Mouse (Mus musculus) CD8-positive naive resting alpha-beta T cell, adult 57 days (primary cell): ENCODE data around the gene Acaa1a. TPM values are rescaled to one million over a fixed set of nuclear protein-coding genes. Genes with fewer than 3 reads are reported as not detected.

Experiments used
- total RNA-seq: library from RNA; stranded (reverse); gene quantifications from one replicate; pipeline ENCODE4 v1.2.4, GENCODE M21; 2023

The Acaa1a gene
- total RNA-seq = 58.3 TPM

DNA sequence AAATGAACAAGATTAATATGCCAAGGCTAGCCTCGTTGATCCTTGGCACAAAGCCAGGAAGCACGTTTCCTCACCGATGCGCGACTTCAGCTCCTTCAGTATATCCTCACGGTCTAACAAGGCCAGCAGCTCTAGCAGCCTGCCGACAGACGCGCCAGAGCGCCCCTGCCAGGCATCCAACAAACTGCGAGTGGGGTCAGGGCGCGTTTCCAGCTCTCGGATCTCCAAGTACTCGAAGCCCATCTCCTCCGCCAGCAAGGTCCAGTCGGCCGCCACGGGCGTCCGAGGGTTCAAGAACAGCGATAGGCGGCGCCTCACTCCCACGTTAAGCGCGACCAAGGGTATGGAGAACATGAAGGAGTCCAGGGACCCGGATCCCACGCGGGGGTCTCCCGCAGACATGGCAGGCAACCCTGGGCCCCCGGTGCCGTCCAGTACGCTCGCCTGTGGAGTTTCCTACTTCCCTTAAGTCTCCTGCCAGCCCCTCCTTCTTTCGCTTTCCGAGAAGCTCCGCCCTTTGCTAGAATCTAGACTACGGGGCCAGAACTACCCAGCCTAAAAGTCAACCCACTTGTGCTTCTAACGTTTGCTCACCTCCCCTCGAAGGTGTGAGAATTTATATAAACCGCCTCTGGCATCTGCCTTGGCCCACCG lies at the start of gene Acaa1a:
Gene Acaa1a, plus strand, starts transcription at position 119 of the 654 bp plus-strand sequence.

DNA sequence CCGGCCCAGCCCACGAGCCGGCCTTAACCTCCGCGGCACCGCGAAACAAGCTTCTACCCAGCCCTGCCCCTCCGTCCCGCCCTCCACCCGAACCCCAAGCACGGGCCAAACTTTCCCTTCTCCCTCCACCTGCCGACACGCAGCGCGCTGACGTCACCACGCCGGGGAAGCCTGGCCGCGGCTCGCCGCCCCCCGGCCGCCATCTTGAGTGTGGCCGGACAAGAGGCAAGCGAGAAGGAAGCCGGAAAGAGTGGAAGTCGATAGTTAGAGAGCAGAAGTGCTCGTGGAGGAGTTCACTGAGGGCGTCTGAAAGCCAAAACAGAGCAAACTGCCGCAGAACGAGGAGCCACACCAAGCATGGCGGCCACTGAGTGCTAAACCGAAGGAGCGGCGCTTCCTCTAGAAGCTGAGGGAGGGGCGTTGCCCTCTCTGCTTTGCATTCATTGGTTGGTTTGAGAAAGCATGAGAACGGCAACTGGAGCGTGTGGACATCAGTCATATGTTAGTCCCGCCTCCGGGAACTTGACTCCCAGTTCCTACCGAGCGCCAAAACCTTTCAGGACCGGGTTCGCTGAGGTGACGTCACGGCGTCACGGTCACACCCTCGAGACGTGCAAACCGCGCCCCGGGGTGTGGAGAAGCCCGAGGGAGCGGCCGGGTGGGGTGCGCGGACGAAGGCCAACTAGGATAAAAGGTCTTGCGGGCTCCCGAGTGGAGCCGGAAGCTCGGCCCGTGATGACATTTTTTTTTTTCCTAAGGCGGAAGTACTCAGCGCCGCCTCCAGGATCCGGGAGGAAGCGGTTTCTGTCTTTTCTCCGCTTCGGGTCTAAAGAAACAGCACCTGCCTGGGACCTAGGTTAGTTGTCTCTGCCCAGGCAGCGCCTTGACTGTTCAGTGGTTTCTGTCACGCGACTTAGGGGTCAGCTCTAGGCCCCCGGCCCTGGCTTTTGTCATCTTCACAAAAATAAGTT lies 16.9 kb upstream of the Acaa1a start, which contains the start of gene Oxsr1:
Gene Oxsr1, minus strand, starts transcription at position 139 of the 971 bp plus-strand sequence.

DNA sequence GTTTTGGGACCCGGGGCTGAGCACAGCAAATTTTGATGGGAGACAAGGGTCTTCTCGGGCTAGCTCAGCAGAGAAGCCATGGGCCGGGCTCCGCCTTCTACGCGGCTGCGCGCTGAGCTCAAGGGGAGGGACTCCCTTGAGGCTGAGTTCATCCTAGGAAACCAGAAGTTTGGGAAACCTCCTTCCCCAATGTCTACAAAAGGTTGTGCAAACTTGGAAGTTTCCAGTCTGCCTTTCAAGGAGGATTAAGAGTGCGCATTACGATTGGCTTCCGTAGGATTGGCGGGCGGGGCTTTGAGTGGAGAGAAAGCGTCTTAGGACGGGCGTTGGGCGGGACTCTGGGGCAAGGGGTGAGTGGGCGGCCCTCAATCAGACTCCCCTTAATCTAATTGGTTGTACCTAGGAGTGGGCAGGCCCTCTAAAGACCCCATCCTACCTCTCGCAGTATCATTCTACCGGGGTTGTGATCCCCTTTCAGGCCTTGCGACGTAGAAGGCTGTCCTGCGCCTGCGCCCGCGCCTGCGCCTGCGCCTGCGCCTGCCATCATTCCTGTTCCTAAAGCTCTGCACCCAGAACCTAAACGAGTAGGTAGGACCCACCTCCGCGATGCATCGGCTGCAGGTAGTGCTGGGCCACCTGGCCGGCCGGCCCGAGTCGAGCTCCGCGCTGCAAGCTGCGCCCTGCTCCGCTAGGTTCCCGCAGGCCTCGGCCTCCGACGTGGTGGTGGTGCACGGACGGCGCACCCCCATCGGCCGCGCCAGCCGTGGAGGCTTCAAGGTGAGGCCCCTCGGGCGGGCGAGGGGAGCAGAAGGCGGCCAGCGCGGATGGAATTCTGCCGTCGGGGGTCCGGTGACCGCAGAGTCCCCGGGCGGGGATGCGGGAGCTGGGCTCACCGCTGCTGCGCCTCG lies 1.7 kb downstream of the Acaa1a start, which contains the start of gene Myd88:
Gene Myd88, minus strand, starts transcription at position 503 of the 908 bp plus-strand sequence.

DNA sequence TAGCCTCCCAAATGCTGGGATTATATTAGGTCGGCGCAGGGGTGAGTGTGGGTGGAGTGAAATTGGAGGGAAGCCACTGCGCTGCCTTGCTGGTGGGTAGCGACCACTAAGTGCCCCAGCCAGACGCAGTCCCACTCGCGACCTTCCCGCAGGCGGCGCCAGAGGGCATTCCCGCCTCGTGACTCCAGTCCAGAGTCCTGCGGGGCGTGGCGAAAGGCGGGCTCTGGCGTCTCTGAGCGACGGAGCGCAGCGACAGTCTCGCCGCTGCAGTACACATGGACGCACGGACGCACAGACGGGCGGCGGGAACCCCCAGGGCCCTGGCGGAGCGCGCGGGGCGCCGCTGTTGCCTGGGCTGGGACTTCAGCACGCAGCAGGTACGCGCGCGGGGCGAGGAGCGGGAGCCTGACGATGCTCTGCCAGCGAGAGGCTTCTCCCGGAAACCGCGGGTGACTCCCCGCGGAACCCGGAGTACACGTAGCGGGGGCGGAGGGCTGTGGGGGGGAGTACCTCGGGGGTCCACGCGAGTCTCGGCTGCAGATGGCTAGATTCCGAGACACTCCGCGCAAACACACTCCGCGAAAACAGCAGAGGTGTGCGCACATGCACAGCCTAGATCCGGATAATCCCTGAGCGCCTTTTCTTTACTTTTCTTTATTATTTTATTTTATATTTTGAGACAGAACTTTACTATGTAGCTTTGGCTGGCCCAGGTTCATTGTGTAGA lies 18.0 kb downstream of the Acaa1a start, which contains the start of gene Xylb:
Gene Xylb, plus strand, starts transcription at position 51 of the 727 bp plus-strand sequence.

DNA sequence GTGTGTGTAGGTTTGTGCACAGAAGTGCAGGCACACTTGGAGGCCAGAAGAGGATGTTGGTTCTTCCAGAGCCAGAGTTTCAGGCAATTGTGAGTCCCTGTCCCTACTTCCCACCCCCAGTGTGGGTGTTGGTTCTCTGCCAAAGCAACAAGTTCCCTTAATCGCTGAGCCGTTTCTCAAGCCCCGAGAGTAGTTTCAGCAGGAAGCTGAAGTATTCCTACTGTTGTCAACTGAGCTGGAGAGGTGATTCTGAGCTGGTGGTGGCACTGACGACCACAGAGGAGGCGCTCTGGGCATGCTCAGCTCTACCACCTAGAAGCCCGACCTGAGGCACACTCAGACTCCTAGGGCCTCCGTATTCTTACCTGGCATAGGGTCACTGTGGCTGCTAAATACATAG lies 25.8 kb downstream of the Acaa1a start, which contains the start of gene Slc22a14:
Gene Slc22a14, minus strand, starts transcription at position 270 of the 400 bp plus-strand sequence.

Other genes starting within 250 kb of the Acaa1a start
- not detected for gene Plcd1, start 246.2 kb upstream of the Acaa1a start, total RNA-seq
- gene Dlec1, start 237.2 kb upstream of the Acaa1a start, total RNA-seq = not detected
- 1.7 TPM for gene Acaa1b, start 182.6 kb upstream of the Acaa1a start, total RNA-seq
- not detected for gene Gm47289, start 180.5 kb upstream of the Acaa1a start, total RNA-seq
- gene Slc22a13, start 130.6 kb upstream of the Acaa1a start, total RNA-seq = not detected
- gene Oxsr1, start 17.2 kb upstream of the Acaa1a start, total RNA-seq = 36.0 TPM
- 41.0 TPM for gene Myd88, start 1.7 kb downstream of the Acaa1a start, total RNA-seq
- 1.5 TPM for gene Xylb, start 17.7 kb downstream of the Acaa1a start, total RNA-seq
- gene Slc22a14, start 25.9 kb downstream of the Acaa1a start, total RNA-seq = not detected
- 3.1 TPM for gene Acvr2b, start 62.4 kb downstream of the Acaa1a start, total RNA-seq
- gene Exog, start 105.3 kb downstream of the Acaa1a start, total RNA-seq = 7.1 TPM
- 0.06 TPM for gene Scn5a, start 239.3 kb downstream of the Acaa1a start, total RNA-seq